Mouse (Mus musculus) kidney, adult 2 months (tissue): ENCODE results near the gene Ubr7. TPM values are rescaled to one million over a fixed set of nuclear protein-coding genes. Genes with fewer than 3 reads are reported as not detected.

Experiments
- DNase-seq: peaks from one replicate; pipeline ENCODE4 v3.0.0; 2021
- H3K27ac ChIP-seq: fragments of 200-500 bp; 2 replicates; pipeline ENCODE4 v1.5.1; 2012; ENCODE audit warnings: low read depth, low read length, control low read depth, inconsistent platforms; ENCODE audit not compliant: insufficient read depth
- H3K27me3 ChIP-seq: fragments of 200-500 bp; replicated peaks from 2 replicates; pipeline ENCODE4 v1.6.1; 2012; ENCODE audit warnings: mild to moderate bottlenecking, moderate library complexity, low read length, inconsistent platforms; ENCODE audit not compliant: control insufficient read depth, insufficient read depth
- H3K36me3 ChIP-seq: fragments of 200-500 bp; 2 replicates; pipeline ENCODE4 v1.6.1; 2012; ENCODE audit warnings: mild to moderate bottlenecking, moderate library complexity, low read length, inconsistent platforms; ENCODE audit not compliant: control insufficient read depth, insufficient read depth
- H3K4me1 ChIP-seq: fragments of 200-500 bp; 2 replicates; pipeline ENCODE4 v1.6.1; 2011; ENCODE audit warnings: low read length; ENCODE audit not compliant: control insufficient read depth, insufficient read depth
- H3K4me3 ChIP-seq: fragments of 200-500 bp; 2 replicates; pipeline ENCODE4 v1.5.1; 2011; ENCODE audit warnings: mild to moderate bottlenecking, low read depth, low read length, control low read depth; ENCODE audit not compliant: insufficient read depth
- CTCF ChIP-seq: fragments of 200-500 bp; conservative IDR thresholded peaks from 2 replicates; pipeline ENCODE4 v1.5.1; 2011; ENCODE audit warnings: low read depth, mild to moderate bottlenecking, control low read depth, low read length, moderate library complexity, mixed read lengths; ENCODE audit not compliant: insufficient read depth, insufficient read length
- POLR2A ChIP-seq: fragments of 200-500 bp; IDR thresholded peaks from one replicate; pipeline ENCODE4 v1.6.1; 2011; ENCODE audit warnings: low read depth, low read length, control low read depth
- WGBS: fragments of 180-500 bp; shearing (Covaris S2); methylation state at CpG from one replicate; pipeline ENCODE4 v1.1.7; 2018; 5-methylcytosine and 5-hydroxymethylcytosine counted together
- polyA plus RNA-seq: library from polyadenylated mRNA; depleted of rRNA; stranded (reverse); fragments of >200 nt; gene quantifications from 2 replicates; pipeline ENCODE4 v1.2.3, GENCODE M21; 2012

Gene Ubr7
- polyA plus RNA-seq, 1 experiment, result 14.8 TPM

DNA sequence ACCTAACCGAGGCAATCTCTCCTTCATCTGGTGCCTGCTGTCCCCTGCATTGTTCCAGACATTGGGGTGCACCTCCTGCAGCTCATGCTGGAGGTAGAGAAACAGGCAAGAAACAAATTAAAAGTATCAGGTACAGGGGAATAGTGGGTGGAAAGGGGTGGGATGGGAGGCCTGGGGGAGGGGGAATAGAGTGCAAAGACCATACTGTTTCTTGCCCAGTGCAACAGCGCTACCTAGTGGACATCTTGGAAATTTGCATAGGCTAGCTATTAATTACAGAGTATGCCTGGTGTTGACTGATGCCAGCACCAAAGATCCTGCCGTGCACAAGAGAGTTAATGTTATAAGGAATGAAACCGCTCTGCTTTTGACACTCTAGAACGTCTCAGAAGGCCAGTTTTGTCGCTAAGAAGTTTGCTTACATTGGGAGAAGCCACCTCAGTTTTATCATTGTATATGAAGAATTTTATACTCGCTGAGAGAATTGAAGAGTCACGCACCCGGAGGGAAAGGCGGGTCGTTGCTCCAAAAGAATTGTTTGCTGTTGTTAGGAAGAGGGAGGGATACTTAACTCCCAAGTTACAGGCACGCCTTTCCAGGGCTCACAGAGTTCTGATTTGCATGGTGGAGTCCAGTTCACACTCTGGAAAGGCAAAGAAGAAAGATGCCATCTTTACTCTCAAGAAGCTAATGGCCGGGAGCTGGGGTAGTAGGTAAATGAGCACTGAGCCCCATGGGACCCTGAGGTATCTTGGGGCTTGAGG, 38.0 kb upstream of the Ubr7 start:
- H3K27ac ChIP-seq, result no peak overlapping the region
- no peaks in the 10 kb centered on the region for H3K36me3 ChIP-seq
- peak; percentile 49 for DNase-seq
- WGBS, result 29% methylated on average over 13 of the region's 13 CpGs
- H3K4me3 ChIP-seq, result no peak overlapping the region
- TF ChIP-seq POLR2A, result no peak
- peak; percentile 72 for TF ChIP-seq CTCF
- H3K4me1 ChIP-seq, result no peaks in the 10 kb centered on the region
- H3K27me3 ChIP-seq, result no peaks in the 10 kb centered on the region

DNA sequence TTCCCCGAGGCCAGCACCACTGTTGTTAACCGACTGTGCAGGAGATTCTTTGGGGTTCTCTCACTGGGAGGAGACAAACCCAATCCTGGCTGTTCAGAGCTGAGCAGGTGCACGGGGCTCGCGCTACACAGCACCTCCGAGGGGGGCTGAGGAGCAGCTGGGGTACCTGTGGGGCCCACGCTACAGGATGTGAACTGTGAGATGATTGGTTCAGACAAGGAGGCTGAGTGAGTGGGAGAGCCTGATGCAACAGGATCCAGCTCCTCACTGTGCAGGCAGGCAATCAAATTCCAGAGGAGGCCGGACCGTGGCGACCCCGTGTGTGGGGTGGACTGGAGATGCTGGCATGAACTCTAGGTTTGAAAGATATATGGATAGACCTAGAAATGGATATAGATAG, 35.3 kb upstream of the Ubr7 start:
- TF ChIP-seq POLR2A (no peak), CTCF (no peak)
- 54% methylated on average over 11 of the region's 11 CpGs for WGBS
- no peaks in the 10 kb centered on the region for H3K27me3 ChIP-seq
- no peak overlapping the region for H3K27ac ChIP-seq
- H3K36me3 ChIP-seq, result no peaks in the 10 kb centered on the region
- H3K4me3 ChIP-seq, result no peak overlapping the region
- H3K4me1 ChIP-seq, result no peaks in the 10 kb centered on the region
- DNase-seq, result no peak

DNA sequence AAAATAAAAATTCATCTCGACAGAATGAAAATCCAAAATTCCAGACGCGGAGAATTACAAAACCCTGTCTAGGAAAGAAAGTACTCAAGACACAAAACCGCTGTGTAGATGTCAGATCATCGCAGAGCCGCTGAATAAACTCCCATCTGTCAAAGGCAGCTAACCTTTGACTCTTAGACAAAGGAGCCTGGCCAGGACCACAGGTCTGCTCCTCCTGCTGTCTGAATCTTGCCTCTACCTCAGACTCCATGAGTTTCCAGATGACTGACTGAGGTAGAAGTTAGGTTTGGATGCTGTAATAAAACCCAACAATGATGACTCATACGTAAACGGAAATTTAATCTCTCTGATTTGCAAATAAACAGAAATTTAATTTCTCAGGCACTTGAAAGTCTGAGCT, 34.8 kb upstream of the Ubr7 start:
- Histone ChIP-seq H3K27ac (no peak overlapping the region), H3K4me3 (no peak overlapping the region), H3K4me1 (no peaks in the 10 kb centered on the region), H3K27me3 (no peaks in the 10 kb centered on the region), H3K36me3 (no peaks in the 10 kb centered on the region)
- WGBS, result 62% methylated on average over 8 of the region's 8 CpGs
- DNase-seq, result no peak
- TF ChIP-seq POLR2A (no peak), CTCF (no peak)

DNA sequence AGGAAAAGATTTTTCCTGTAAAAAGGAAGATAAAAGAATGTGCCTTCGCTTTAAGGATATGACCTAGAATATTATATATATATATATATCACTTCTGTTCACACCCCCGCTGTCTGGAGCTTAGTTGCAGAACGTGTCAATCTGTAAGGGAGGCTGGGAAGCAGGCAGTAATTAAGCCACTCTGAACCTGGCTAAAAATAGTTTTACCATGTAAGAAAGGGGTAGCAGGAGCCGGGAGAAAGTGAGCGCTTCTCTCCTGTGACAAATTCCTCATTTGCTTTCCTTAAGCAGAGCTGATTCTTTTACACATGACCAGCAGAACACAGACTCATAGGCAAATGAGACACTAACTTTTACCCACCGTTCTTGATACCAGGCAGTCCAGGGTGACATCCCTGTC, 33.9 kb upstream of the Ubr7 start:
- no peak for DNase-seq
- Histone ChIP-seq H3K36me3 (no peaks in the 10 kb centered on the region), H3K27ac (no peak overlapping the region), H3K4me3 (no peak overlapping the region), H3K27me3 (no peaks in the 10 kb centered on the region), H3K4me1 (no peaks in the 10 kb centered on the region)
- 56% methylated on average over 6 of the region's 6 CpGs for WGBS
- no peak for TF ChIP-seq CTCF
- no peak for TF ChIP-seq POLR2A

DNA sequence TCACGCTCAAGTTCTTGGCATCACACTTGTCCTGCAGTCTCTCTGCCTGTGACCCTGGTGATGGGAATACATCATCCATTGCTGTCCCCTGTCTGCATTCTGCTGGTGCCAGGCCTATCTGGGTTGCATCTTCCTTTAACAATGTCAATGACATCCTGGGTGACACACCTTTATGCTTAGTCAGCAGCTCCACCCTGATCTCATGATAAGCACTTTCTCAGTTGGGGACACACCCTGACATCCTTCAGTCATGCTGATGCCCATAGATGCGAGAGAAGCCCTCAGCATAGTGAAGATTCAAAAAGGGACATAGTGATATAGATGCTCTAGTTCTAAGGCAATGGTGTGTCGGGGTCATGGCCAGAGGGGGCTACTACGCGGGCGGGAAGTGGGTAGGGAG, 32.6 kb upstream of the Ubr7 start:
- 94% methylated on average over 6 of the region's 6 CpGs for WGBS
- DNase-seq, result no peak

DNA sequence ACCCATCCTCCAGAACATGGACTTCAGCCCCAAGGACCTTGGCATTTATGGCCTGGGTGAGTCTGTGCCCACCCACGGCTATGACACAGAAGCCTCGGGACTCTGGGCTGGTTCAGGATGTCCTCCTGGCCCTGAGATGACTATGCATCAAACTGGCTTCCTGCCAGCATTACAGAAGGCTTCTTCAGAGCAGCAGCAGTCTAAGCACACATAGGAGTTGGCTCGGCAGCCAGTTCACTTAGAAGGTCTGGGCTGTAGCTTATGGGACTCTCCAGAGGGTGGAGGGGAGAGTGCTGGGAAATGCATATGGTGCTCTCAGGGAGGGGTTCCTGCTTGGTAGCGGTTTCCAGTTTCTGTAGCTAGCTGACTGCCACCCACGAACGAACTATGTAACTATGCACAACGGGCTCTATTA, 32.0 kb upstream of the Ubr7 start:
- 64% methylated on average over 7 of the region's 7 CpGs for WGBS
- DNase-seq, result no peak
- Histone ChIP-seq H3K4me3 (no peak overlapping the region), H3K27me3 (no peaks in the 10 kb centered on the region), H3K27ac (no peak overlapping the region), H3K4me1 (peaks cover 6% of the 10 kb centered on the region), H3K36me3 (no peaks in the 10 kb centered on the region)
- TF ChIP-seq CTCF (no peak), POLR2A (no peak)

More for the DNA sequence above, 32.6 kb upstream of the Ubr7 start:
- TF ChIP-seq POLR2A (no peak), CTCF (no peak)
- Histone ChIP-seq H3K4me1 (no peaks in the 10 kb centered on the region), H3K36me3 (no peaks in the 10 kb centered on the region), H3K4me3 (no peak overlapping the region), H3K27me3 (no peaks in the 10 kb centered on the region), H3K27ac (no peak overlapping the region)

- Histone ChIP-seq H3K36me3 (no peaks in the 10 kb centered on the region), H3K27me3 (no peaks in the 10 kb centered on the region), H3K4me3 (peak overlapping the region; percentile 11; the same call in 1 of the 2 replicates), H3K4me1 (peaks cover 10% of the 10 kb centered on the region), H3K27ac (peak overlapping the region; percentile 44; the same call in 1 of the 2 replicates)
- WGBS, result 43% methylated on average over 26 of the region's 26 CpGs
- peak; percentile 84 for DNase-seq
- TF ChIP-seq CTCF, result no peak
- no peak for TF ChIP-seq POLR2A
Observed at GRCm38 (mm10) chr12:102729855-102730797, 27.6 kb upstream of the Ubr7 start.
